In the genomic region with DNA sequence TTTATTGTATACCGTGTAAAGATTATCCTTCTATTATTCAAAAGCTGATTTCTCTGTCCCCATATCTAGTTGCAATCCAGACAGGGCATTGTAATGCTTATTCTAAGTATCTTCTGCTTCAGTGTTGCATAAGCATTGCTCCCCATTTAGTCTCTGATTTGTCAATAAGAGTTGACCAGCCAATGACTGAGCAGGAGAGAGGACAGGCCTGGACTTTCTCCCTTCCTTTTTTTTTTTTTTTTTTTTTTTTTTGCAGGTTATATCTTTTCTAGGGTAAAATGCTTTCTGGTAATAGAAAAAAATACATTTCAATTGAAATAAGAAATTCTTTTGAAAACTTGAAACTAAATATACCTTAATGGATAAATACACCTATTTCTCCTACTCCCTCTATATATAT, we compare ENCODE assay signal across 31 mouse cellular contexts. TPM values are rescaled to one million over a fixed set of nuclear protein-coding genes. Genes with fewer than 3 reads are reported as not detected.
DNase-seq lines count a peak whose midpoint lies in the region; ATAC-seq and TF ChIP-seq lines count a peak whose summit lies in the region.
"Had no signal": no experiment of that assay in that cellular context is flagged by ENCODE, and none has a peak within 500 bp of the region (broad histone marks: within the 10 kb centered on the region; RNA-seq: fewer than 3 reads in every experiment).

No protein-coding gene starts in this region.

- H3K79me2 ChIP-seq in liver, adult 2 months (ENCODE audit: control insufficient read depth, insufficient read depth, low read length) = no peaks in the 10 kb centered on the region
- H3K79me2 ChIP-seq in CH12.LX (replicated peaks; ENCODE audit: control insufficient read depth, extremely low read depth, insufficient read depth, poor library complexity, severe bottlenecking) = peaks cover 10% of the 10 kb centered on the region

- no peaks in the 10 kb centered on the region for H3K36me3 ChIP-seq in liver, adult 2 months (ENCODE audit: control insufficient read depth, insufficient read depth, low read length)
- H3K36me3 ChIP-seq in liver, embryonic 12.5 days = 0 out of 2 replicates have a peak, but pooled peaks cover 7% of the 10 kb centered on the region
- peaks cover 7 to 12% of the 10 kb centered on the region in 2 experiments for H3K36me3 ChIP-seq in CH12.LX (replicated peaks in 1 of 2; ENCODE audit: control insufficient read depth in 1 of 2, insufficient read depth in 1 of 2, low read length in 1 of 2)
- H3K36me3 ChIP-seq: heart, embryonic 12.5 days; heart, embryonic 15.5 days had no signal

- no peak overlapping the region for H3K27ac ChIP-seq in liver, adult 2 months (replicated peaks; ENCODE audit: insufficient read depth, low read depth, low read length)
- H3K27ac ChIP-seq in liver, embryonic 12.5 days = no peak overlapping the region
- no peak overlapping the region for H3K27ac ChIP-seq in CH12.LX (ENCODE audit: insufficient read depth, low read depth)
- H3K27ac ChIP-seq: forebrain, embryonic 10.5 days; forebrain, embryonic 13.5 days; gastrocnemius, adult 2 months; heart, embryonic 15.5 days; hindbrain, embryonic 14.5 days; hindbrain, postnatal 0 days had no signal

- DNase-seq in liver, adult 2 months (ENCODE audit: extremely low read depth, low read depth, low spot score) = peak; percentile 88
- no peak for DNase-seq in CH12.LX (ENCODE audit: extremely low read depth)
- no peak for DNase-seq in heart, postnatal 25 days (ENCODE audit: low spot score)
- DNase-seq in cerebellum, postnatal 4 days (ENCODE audit: low spot score in 2 of 2) = no peak
- DNase-seq: adrenal gland, adult 8-10 months; adrenal gland, postnatal 25 days; B cell, adult 2 months; cerebellum, adult 11-12 months; cerebellum, adult 8-10 months; cerebellum, postnatal 10 days; cerebellum, postnatal 36 days; gastrocnemius, adult 2 months; gastrocnemius, postnatal 14 days; heart, adult 18-20 months; heart, postnatal 10 days; heart, postnatal 4 days had no signal

- TF ChIP-seq RAD21 in CH12.LX (IDR thresholded peaks at IDR 0.05; ENCODE audit: low read depth, low read length) = no peak

- in situ Hi-C loops in CH12.LX (cut with MboI; ENCODE audit: low pct_ligation_motif_present, low pct_unique_long_range_greater_than_20kb, low sequenced_read_pairs) = no loop called here

- no peak for TF ChIP-seq EP300 in CH12.LX (IDR thresholded peaks at IDR 0.05; ENCODE audit: low read length)

- H3K4me1 ChIP-seq in liver, adult 2 months (ENCODE audit: control insufficient read depth, insufficient read depth, low read length) = 0 out of 2 replicates have a peak, but pooled peaks cover 3% of the 10 kb centered on the region
- H3K4me1 ChIP-seq in liver, embryonic 12.5 days = peaks cover 29% of the 10 kb centered on the region
- H3K4me1 ChIP-seq in CH12.LX (ENCODE audit: control insufficient read depth in 1 of 2, insufficient read depth in 2 of 2) = peaks cover 5 to 38% of the 10 kb centered on the region in 2 experiments; a peak in 3 of 4 replicates

- WGBS in liver, adult 2 months = 74% methylated on average over 1 of the region's 1 CpGs
- 78% methylated on average over 1 of the region's 1 CpGs for WGBS in liver, embryonic 12.5 days (ENCODE audit: insufficient replicate concordance)

- dilution Hi-C loops in CH12.LX (cut with MboI; ENCODE audit: extremely low pct_ligation_motif_present, extremely low pct_unique_long_range_greater_than_20kb, low sequenced_read_pairs) = no loop called here

- TF ChIP-seq POLR2A in liver, adult 2 months (IDR thresholded peaks at IDR 0.05; ENCODE audit: extremely low read depth, insufficient read depth, low read length) = no peak
- TF ChIP-seq POLR2A in CH12.LX (IDR thresholded peaks at IDR 0.05; ENCODE audit: low read depth, low read length) = no peak

- intact Hi-C loops in heart, postnatal 25 days (cut with DNase I) = no loop called here

- H3K4me2 ChIP-seq in liver, embryonic 12.5 days = no peak overlapping the region
- H3K4me2 ChIP-seq in CH12.LX (ENCODE audit: insufficient read depth, low read depth, poor library complexity, severe bottlenecking) = no peak overlapping the region
- H3K4me2 ChIP-seq: forebrain, embryonic 13.5 days; heart, embryonic 12.5 days; heart, embryonic 15.5 days; hindbrain, embryonic 14.5 days had no signal

- ATAC-seq in liver, embryonic 12.5 days = no peak
- peak; percentile 75 for ATAC-seq in granulocyte monocyte progenitor cell, adult 5-6 weeks (replicated peaks; ENCODE audit: poor library complexity, severe bottlenecking)
- ATAC-seq: activated CD4-positive, CD25-positive, alpha-beta regulatory T cell, adult 4 months; forebrain, embryonic 13.5 days; forebrain, embryonic 16.5 days; hindbrain, postnatal 0 days; inflammation-experienced regulatory T-cells, adult 6 months had no signal

- no peak overlapping the region for H3K9ac ChIP-seq in liver, adult 2 months (ENCODE audit: low read depth, low read length)
- H3K9ac ChIP-seq in liver, embryonic 12.5 days = no peak overlapping the region
- H3K9ac ChIP-seq in CH12.LX (ENCODE audit: insufficient read depth, low read depth) = no peak overlapping the region
- H3K9ac ChIP-seq: forebrain, embryonic 13.5 days; heart, embryonic 12.5 days; heart, embryonic 15.5 days; hindbrain, embryonic 14.5 days had no signal

- H3K27me3 ChIP-seq in liver, adult 2 months (ENCODE audit: control insufficient read depth, insufficient read depth, low read length) = no peaks in the 10 kb centered on the region
- no peaks in the 10 kb centered on the region for H3K27me3 ChIP-seq in liver, embryonic 12.5 days (replicated peaks)
- no peaks in the 10 kb centered on the region for H3K27me3 ChIP-seq in CH12.LX (replicated peaks)
- H3K27me3 ChIP-seq: forebrain, embryonic 13.5 days; heart, embryonic 12.5 days; heart, embryonic 15.5 days had no signal

- no peak overlapping the region for H3K4me3 ChIP-seq in liver, adult 2 months (ENCODE audit: insufficient read depth, low read depth, low read length)
- no peak overlapping the region for H3K4me3 ChIP-seq in liver, embryonic 12.5 days
- H3K4me3 ChIP-seq in CH12.LX (replicated peaks in 1 of 3; ENCODE audit: low read depth in 2 of 3, low read length in 2 of 3, poor library complexity in 1 of 3) = no peak overlapping the region
- H3K4me3 ChIP-seq: forebrain, embryonic 10.5 days; forebrain, embryonic 13.5 days; gastrocnemius, adult 2 months; heart, embryonic 12.5 days; heart, embryonic 15.5 days had no signal

- no peaks in the 10 kb centered on the region for H3K9me3 ChIP-seq in liver, embryonic 12.5 days (replicated peaks)
- H3K9me3 ChIP-seq in CH12.LX (replicated peaks; ENCODE audit: low read length) = no peaks in the 10 kb centered on the region
- H3K9me3 ChIP-seq: forebrain, embryonic 10.5 days; forebrain, embryonic 13.5 days; heart, embryonic 12.5 days; heart, embryonic 15.5 days had no signal

- TF ChIP-seq CTCF in liver, adult 2 months (IDR thresholded peaks at IDR 0.05; ENCODE audit: low read depth, low read length) = no peak
- no peak for TF ChIP-seq CTCF in CH12.LX (conservative IDR thresholded peaks at IDR 0.05 in 1 of 2, IDR thresholded peaks at IDR 0.05 in 1 of 2; ENCODE audit: low read depth in 2 of 2, low read length in 2 of 2)

TF ChIP-seq in CH12.LX, 34 proteins besides CTCF, POLR2A, EP300 and RAD21:
- no peak for TF ChIP-seq TBP (conservative IDR thresholded peaks at IDR 0.05; ENCODE audit: low read depth, low read length)
- no peak for TF ChIP-seq JUN (IDR thresholded peaks at IDR 0.05; ENCODE audit: insufficient read depth, low read depth, low read length)
- peak; percentile 61 for TF ChIP-seq ZNF384 (IDR thresholded peaks at IDR 0.05; ENCODE audit: low read depth, low read length)
- TF ChIP-seq JUND (conservative IDR thresholded peaks at IDR 0.05; ENCODE audit: low read depth, low read length) = no peak
- TF ChIP-seq POLR2AphosphoS2 (IDR thresholded peaks at IDR 0.05; ENCODE audit: low read depth, low read length) = no peak
- TF ChIP-seq MAFK (IDR thresholded peaks at IDR 0.05; ENCODE audit: insufficient replicate concordance, low read length) = no peak

RNA-seq across cellular contexts. Expression of gene Asrgl1, which starts 1.7 kb away (rescaled TPM):
- total RNA-seq in liver, adult 2 months (2014; rRNA removed) = 5.7 and 7.6 TPM in 2 replicates
- 1.7 and 2.0 TPM in 2 replicates for polyA plus RNA-seq in liver, adult 2 months (2012; rRNA removed)
- polyA plus RNA-seq in liver, embryonic 12.5 days (2016; fragmentation: Nextera tagmentation; extraction: Ambion mirVana) = 13.2 and 13.6 TPM in 2 replicates
- total RNA-seq in CH12.LX (2012; rRNA removed) (20.1 and 25.1 TPM in 2 replicates), CH12.LX (2014; rRNA removed) (15.4 and 15.6 TPM in 2 replicates)
- polyA plus RNA-seq in CH12.LX (2012; ENCODE audit: insufficient read length, low read depth) = 36.2 and 47.8 TPM in 2 replicates
- 22.0 and 32.6 TPM in 2 replicates for total RNA-seq in granulocyte monocyte progenitor cell, adult 5-6 weeks (2014; fragmentation: Nextera tagmentation)
- total RNA-seq in granulocyte monocyte progenitor cell, adult 5-6 weeks (2017) = 26.9 and 30.5 TPM in 2 replicates
- 10 to 100 TPM; 22.4 to 26.3 TPM for total RNA-seq in heart, postnatal 25 days (2021)

RNA-seq across cellular contexts. Expression of gene Scgb1a1, which starts 49.4 kb away (rescaled TPM):
- total RNA-seq in liver, adult 2 months (2014; rRNA removed) = not detected in 2 replicates
- polyA plus RNA-seq in liver, adult 2 months (2012; rRNA removed) = 1.4 and 1.6 TPM in 2 replicates
- polyA plus RNA-seq in liver, embryonic 12.5 days (2016; fragmentation: Nextera tagmentation; extraction: Ambion mirVana) = not detected in 2 replicates
- total RNA-seq in CH12.LX (2012; rRNA removed) = not detected in 2 replicates
- not detected in 2 replicates for total RNA-seq in CH12.LX (2014; rRNA removed)
- not detected in 2 replicates for polyA plus RNA-seq in CH12.LX (2012; ENCODE audit: insufficient read length, low read depth)
- not detected in 2 replicates for total RNA-seq in granulocyte monocyte progenitor cell, adult 5-6 weeks (2014; fragmentation: Nextera tagmentation)
- total RNA-seq in granulocyte monocyte progenitor cell, adult 5-6 weeks (2017) = not detected in 2 replicates
- 1 to 10 TPM in 1 of 2 experiments, not detected in 1; 3.6 TPM for total RNA-seq in heart, postnatal 25 days (2021)
- total RNA-seq: adrenal gland, postnatal 25 days; gastrocnemius, adult 2 months; gastrocnemius, postnatal 14 days; heart, postnatal 4 days; hindbrain, postnatal 0 days had no signal
- polyA plus RNA-seq: activated CD4-positive, CD25-positive, alpha-beta regulatory T cell, adult 4 months; brain, embryonic 14.5 days; embryonic facial prominence, embryonic 11.5 days; embryonic facial prominence, embryonic 14.5 days; forebrain, embryonic 10.5 days; forebrain, embryonic 13.5 days; forebrain, embryonic 16.5 days; heart, embryonic 12.5 days; hindbrain, embryonic 11.5 days; hindbrain, embryonic 14.5 days; hindbrain, postnatal 0 days; inflammation-experienced regulatory T-cells, adult 6 months had no signal
